Mouse (Mus musculus): ENCODE results near the gene Vcl.

- no peak for TF ChIP-seq CTCF (IDR thresholded peaks at IDR 0.05; ENCODE audit: borderline replicate concordance, insufficient read depth, low read depth, low read length)
- no peak for TF ChIP-seq POLR2A (IDR thresholded peaks at IDR 0.05; ENCODE audit: borderline replicate concordance, insufficient read depth, low read length)
Observed at GRCm38 (mm10) chr14:20903137-20903536, 26.1 kb upstream of the Vcl start.

Data from cerebellum, adult 2 months (tissue).